Mouse (Mus musculus) heart, postnatal 0 days (tissue): Measurements from ENCODE around the gene Nf2.

Source experiments
- CTCF ChIP-seq: IDR thresholded peaks from 2 replicates; pipeline ENCODE4 v1.5.1; 2016; ENCODE audit warnings: antibody characterized with exemption, control low read depth, low read depth
- EP300 ChIP-seq: IDR thresholded peaks from 2 replicates; pipeline ENCODE4 v1.6.1; 2016; ENCODE audit warnings: antibody characterized with exemption, low read depth

DNA sequence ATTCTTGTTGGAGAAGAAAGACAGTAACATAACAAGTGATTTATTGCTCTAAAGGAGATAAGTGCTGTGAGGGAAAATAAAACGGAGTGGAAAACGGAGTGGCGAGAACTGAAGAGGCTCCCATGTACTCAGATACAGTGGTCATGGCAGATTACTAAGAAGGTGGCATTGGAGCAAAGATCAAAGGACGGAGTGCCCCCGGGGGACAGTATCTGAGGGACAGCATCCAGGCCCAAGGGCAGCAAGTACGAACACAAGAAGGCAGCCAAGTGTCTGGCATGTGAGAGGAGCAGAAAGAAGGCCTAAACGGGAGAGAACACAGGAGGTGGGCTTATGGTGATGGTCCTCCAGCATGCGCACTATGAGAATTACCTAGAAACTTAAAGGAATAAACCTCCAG is 127.6 kb downstream of the Nf2 start:
- TF ChIP-seq CTCF (no peak), EP300 (no peak)
